Mouse (Mus musculus) hindbrain, embryonic 10.5 days (tissue): ENCODE measurements around the gene Prkca. TPM values are rescaled to one million over a fixed set of nuclear protein-coding genes. Genes with fewer than 3 reads are reported as not detected.
A peak's percentile ranks its signal among the peaks of the same experiment; 100 is the strongest.

Experiments used
- DNase-seq: peaks from one replicate; pipeline ENCODE4 v3.0.0-alpha.2; 2017; ENCODE audit warnings: low spot score
- H3K27ac ChIP-seq: fragments of 300-500 bp; sonication (generic); 2 replicates; pipeline ENCODE4 v1.5.1; 2016; ENCODE audit warnings: mild to moderate bottlenecking, moderate library complexity
- H3K27me3 ChIP-seq: fragments of 300-500 bp; sonication (generic); 2 replicates; pipeline ENCODE4 v1.6.1; 2016; ENCODE audit warnings: mild to moderate bottlenecking; ENCODE audit not compliant: poor library complexity, insufficient read depth, severe bottlenecking
- H3K36me3 ChIP-seq: fragments of 300-500 bp; sonication (generic); 2 replicates; pipeline ENCODE4 v1.6.1; 2016; ENCODE audit warnings: mild to moderate bottlenecking, moderate library complexity
- H3K4me1 ChIP-seq: fragments of 300-500 bp; sonication (generic); replicated peaks from 2 replicates; pipeline ENCODE4 v1.6.1; 2016; ENCODE audit warnings: mild to moderate bottlenecking
- H3K4me3 ChIP-seq: fragments of 300-500 bp; sonication (generic); 2 replicates; pipeline ENCODE4 v1.5.1; 2016; ENCODE audit warnings: mild to moderate bottlenecking, moderate library complexity
- H3K9me3 ChIP-seq: fragments of 300-500 bp; sonication (generic); 2 replicates; pipeline ENCODE4 v1.6.1; 2016; ENCODE audit warnings: mild to moderate bottlenecking, moderate library complexity
- WGBS: fragments of 180-500 bp; shearing (Covaris S2); methylation state at CpG from one replicate; pipeline ENCODE4 v1.1.7; 2016; 5-methylcytosine and 5-hydroxymethylcytosine counted together
- polyA plus RNA-seq: library from polyadenylated mRNA; unstranded; fragments of >200 nt; fragmentation: Nextera tagmentation; extraction: Ambion mirVana; gene quantifications from 2 replicates; pipeline ENCODE4 v1.2.1, GENCODE M21; 2016

The Prkca gene
- polyA plus RNA-seq, 1 experiment from 2014 or later, result 3.4 TPM

- no peak for DNase-seq
- H3K4me3 ChIP-seq, result no peak overlapping the region
- no peak overlapping the region for H3K27ac ChIP-seq
- H3K27me3 ChIP-seq, result no peaks in the 10 kb centered on the region
- 88% methylated on average over 4 of the region's 4 CpGs for WGBS
- H3K9me3 ChIP-seq, result no peaks in the 10 kb centered on the region
- no peaks in the 10 kb centered on the region for H3K36me3 ChIP-seq
- H3K4me1 ChIP-seq, result peaks cover 7% of the 10 kb centered on the region; the same call in 1 of the 2 replicates
Measured at GRCm38 (mm10) chr11:108360983-108361382, 17.3 kb upstream of the Prkca start.

- H3K36me3 ChIP-seq, result no peaks in the 10 kb centered on the region
- WGBS, result 84% methylated on average over 6 of the region's 6 CpGs
- no peaks in the 10 kb centered on the region for H3K4me1 ChIP-seq
- H3K4me3 ChIP-seq, result no peak overlapping the region
- DNase-seq, result no peak
- H3K9me3 ChIP-seq, result no peaks in the 10 kb centered on the region
- H3K27ac ChIP-seq, result no peak overlapping the region
- no peaks in the 10 kb centered on the region for H3K27me3 ChIP-seq
Measured at GRCm38 (mm10) chr11:108358911-108359310, 15.2 kb upstream of the Prkca start.

- Histone ChIP-seq H3K36me3 (no peaks in the 10 kb centered on the region), H3K27ac (no peak overlapping the region), H3K27me3 (no peaks in the 10 kb centered on the region), H3K4me3 (no peak overlapping the region), H3K4me1 (no peaks in the 10 kb centered on the region), H3K9me3 (no peaks in the 10 kb centered on the region)
- no peak for DNase-seq
- WGBS, result 86% methylated on average over 4 of the region's 4 CpGs
Measured at GRCm38 (mm10) chr11:108356020-108356419, 12.3 kb upstream of the Prkca start.

GRCm38 (mm10) chr11:108352842-108353388 is 9.2 kb upstream of the Prkca start:
- no peaks in the 10 kb centered on the region for H3K4me1 ChIP-seq
- 96% methylated on average over 10 of the region's 10 CpGs for WGBS
- H3K27ac ChIP-seq, result no peak overlapping the region
- H3K36me3 ChIP-seq, result no peaks in the 10 kb centered on the region
- H3K9me3 ChIP-seq, result no peaks in the 10 kb centered on the region
- no peak for DNase-seq
- H3K4me3 ChIP-seq, result no peak overlapping the region
- no peaks in the 10 kb centered on the region for H3K27me3 ChIP-seq

GRCm38 (mm10) chr11:108350799-108351198 is 7.1 kb upstream of the Prkca start:
- WGBS, result 86% methylated on average over 4 of the region's 4 CpGs
- Histone ChIP-seq H3K4me3 (no peak overlapping the region), H3K27me3 (peaks cover 13% of the 10 kb centered on the region; the same call in 1 of the 2 replicates), H3K36me3 (no peaks in the 10 kb centered on the region), H3K27ac (no peak overlapping the region), H3K9me3 (no peaks in the 10 kb centered on the region), H3K4me1 (no peaks in the 10 kb centered on the region)
- no peak for DNase-seq

GRCm38 (mm10) chr11:108345321-108345720 is 1.6 kb upstream of the Prkca start:
- Histone ChIP-seq H3K9me3 (no peaks in the 10 kb centered on the region), H3K4me3 (no peak overlapping the region), H3K4me1 (peaks cover 30% of the 10 kb centered on the region), H3K36me3 (no peaks in the 10 kb centered on the region), H3K27me3 (peaks cover 51% of the 10 kb centered on the region), H3K27ac (no peak overlapping the region)
- 93% methylated on average over 2 of the region's 2 CpGs for WGBS
- no peak for DNase-seq

- Histone ChIP-seq H3K27ac (no peak overlapping the region), H3K9me3 (no peaks in the 10 kb centered on the region), H3K4me1 (peaks cover 30% of the 10 kb centered on the region), H3K36me3 (no peaks in the 10 kb centered on the region), H3K4me3 (peak overlapping the region; percentile 76), H3K27me3 (peaks cover 53% of the 10 kb centered on the region)
- DNase-seq, result no peak
- 51% methylated on average over 8 of the region's 8 CpGs for WGBS
Measured at GRCm38 (mm10) chr11:108344759-108345158, 1.0 kb upstream of the Prkca start.

- no peaks in the 10 kb centered on the region for H3K9me3 ChIP-seq
- H3K36me3 ChIP-seq, result no peaks in the 10 kb centered on the region
- H3K4me3 ChIP-seq, result peak within 1 kb of the TSS; percentile 76
- peak; percentile 53 for DNase-seq
- H3K27me3 ChIP-seq, result peaks cover 55% of the 10 kb centered on the region
- H3K4me1 ChIP-seq, result peaks cover 30% of the 10 kb centered on the region
- H3K27ac ChIP-seq, result peak within 1 kb of the TSS; percentile 91
- WGBS, result under 1% methylated on average over 75 of the region's 75 CpGs
Measured at GRCm38 (mm10) chr11:108342781-108343768, 653 bp downstream of the Prkca start, which contains the start of gene Apoh. Gene Apoh (plus strand): TSS chr11:108343354.

GRCm38 (mm10) chr11:108341783-108342182 is 1.9 kb downstream of the Prkca start:
- Histone ChIP-seq H3K27ac (no peak overlapping the region), H3K27me3 (peaks cover 48% of the 10 kb centered on the region), H3K9me3 (no peaks in the 10 kb centered on the region), H3K4me1 (peaks cover 30% of the 10 kb centered on the region), H3K4me3 (no peak overlapping the region), H3K36me3 (no peaks in the 10 kb centered on the region)
- no peak for DNase-seq
- 49% methylated on average over 8 of the region's 8 CpGs for WGBS

GRCm38 (mm10) chr11:108340293-108340692 is 3.4 kb downstream of the Prkca start:
- Histone ChIP-seq H3K36me3 (no peaks in the 10 kb centered on the region), H3K4me1 (peaks cover 32% of the 10 kb centered on the region), H3K4me3 (no peak overlapping the region), H3K27ac (no peak overlapping the region), H3K27me3 (peaks cover 38% of the 10 kb centered on the region), H3K9me3 (no peaks in the 10 kb centered on the region)
- DNase-seq, result no peak
- 91% methylated on average over 4 of the region's 4 CpGs for whole genome bisulfite sequencing

GRCm38 (mm10) chr11:108336445-108336844 is 7.3 kb downstream of the Prkca start:
- H3K4me3 ChIP-seq, result no peak overlapping the region
- 43% methylated on average over 5 of the region's 5 CpGs for WGBS
- DNase-seq, result no peak

GRCm38 (mm10) chr11:108335536-108335935 is 8.2 kb downstream of the Prkca start:
- Histone ChIP-seq H3K9me3 (no peaks in the 10 kb centered on the region), H3K27ac (no peak overlapping the region), H3K27me3 (peaks cover 4% of the 10 kb centered on the region; the same call in 1 of the 2 replicates), H3K4me3 (no peak overlapping the region), H3K36me3 (no peaks in the 10 kb centered on the region), H3K4me1 (peaks cover 17% of the 10 kb centered on the region)
- 92% methylated on average over 4 of the region's 4 CpGs for WGBS
- DNase-seq, result no peak

More at GRCm38 (mm10) chr11:108336445-108336844, 7.3 kb downstream of the Prkca start:
- peaks cover 17% of the 10 kb centered on the region for H3K4me1 ChIP-seq
- peaks cover 10% of the 10 kb centered on the region for H3K27me3 ChIP-seq
- no peaks in the 10 kb centered on the region for H3K36me3 ChIP-seq
- no peak overlapping the region for H3K27ac ChIP-seq
- no peaks in the 10 kb centered on the region for H3K9me3 ChIP-seq

GRCm38 (mm10) chr11:108334658-108335057 is 9.1 kb downstream of the Prkca start:
- Histone ChIP-seq H3K9me3 (no peaks in the 10 kb centered on the region), H3K36me3 (no peaks in the 10 kb centered on the region), H3K27me3 (peaks cover 2% of the 10 kb centered on the region; the same call in 1 of the 2 replicates), H3K4me3 (no peak overlapping the region), H3K27ac (no peak overlapping the region), H3K4me1 (peaks cover 17% of the 10 kb centered on the region)
- 75% methylated on average over 3 of the region's 3 CpGs for WGBS
- DNase-seq, result no peak
